8 mouse cellular contexts compared by ENCODE assay signal in the genomic region with DNA sequence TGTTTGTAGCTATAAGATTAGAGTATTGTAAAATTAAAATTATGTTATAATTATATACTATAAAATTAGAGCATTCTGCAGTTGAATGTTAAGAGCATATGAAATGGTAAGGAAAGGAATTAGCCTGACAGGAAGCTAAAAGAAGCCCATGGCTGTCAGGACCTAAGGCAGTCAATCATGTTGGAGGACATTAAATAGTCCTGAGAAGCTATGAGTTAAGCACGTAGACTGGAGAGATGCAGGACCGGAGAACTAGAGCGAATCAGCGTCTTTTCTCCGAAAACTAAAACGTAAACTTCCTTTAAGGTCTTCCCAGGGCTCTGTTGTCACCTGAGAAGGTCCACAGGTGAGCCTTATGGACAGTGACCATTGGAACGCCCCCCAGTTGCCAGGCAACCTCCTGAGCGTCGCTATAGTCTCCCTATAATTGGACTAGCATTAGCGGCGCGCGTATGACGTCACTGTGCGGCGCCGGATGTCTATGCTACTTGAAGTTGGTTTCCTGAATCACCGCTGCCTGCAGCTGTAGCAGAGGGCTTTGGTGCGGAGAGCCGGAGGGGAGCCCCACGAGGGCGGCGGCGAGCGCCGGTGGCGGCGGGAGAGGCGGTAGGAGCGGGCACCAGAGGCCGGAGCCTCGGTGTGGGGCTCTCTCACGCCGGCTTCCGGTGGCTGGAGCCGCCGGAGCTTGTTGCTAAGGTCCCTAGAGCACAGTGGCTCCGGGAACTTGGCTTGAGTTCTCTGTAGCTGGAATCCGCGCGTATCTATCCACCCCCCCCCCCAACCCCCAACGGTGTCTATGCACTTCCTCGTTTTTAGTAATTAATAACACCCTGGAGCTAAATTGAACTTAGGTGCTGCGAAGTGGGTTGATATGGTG. TPM values are rescaled to one million over a fixed set of nuclear protein-coding genes. Genes with fewer than 3 reads are reported as not detected.
A peak's percentile ranks its signal among the peaks of the same experiment; 100 is the strongest.
DNase-seq lines count a peak whose midpoint lies in the region; ATAC-seq lines count a peak whose summit lies in the region.

No protein-coding gene starts in this region.

- peak overlapping the region; percentile 55; the same call in 1 of the 2 replicates for H3K27ac ChIP-seq in hindbrain, embryonic 14.5 days

- H3K4me2 ChIP-seq in hindbrain, embryonic 14.5 days (replicated peaks) = peak overlapping the region; percentile 64

- no peaks in the 10 kb centered on the region for H3K27me3 ChIP-seq in hindbrain, embryonic 14.5 days (ENCODE audit: control insufficient read depth, insufficient read depth, low read length)

- peak overlapping the region; percentile 76 for H3K4me3 ChIP-seq in hindbrain, embryonic 14.5 days (replicated peaks; ENCODE audit: low read length)

- H3K9me3 ChIP-seq in hindbrain, embryonic 14.5 days (ENCODE audit: control insufficient read depth, low read length) = no peaks in the 10 kb centered on the region

- under 1% methylated on average over 44 of the region's 44 CpGs for WGBS in hindbrain, embryonic 14.5 days

- peak overlapping the region; percentile 68 for H3K9ac ChIP-seq in hindbrain, embryonic 14.5 days

- DNase-seq in R1 (ENCODE audit: low read depth, low spot score) = peak; percentile 95
- peak; percentile 96 for DNase-seq in cerebellum, postnatal 25 days
- peak; percentile 93 to 95 for DNase-seq in frontal cortex, postnatal 25 days (ENCODE audit: low spot score in 2 of 2)
- peak; percentile 99 for DNase-seq in hindbrain, embryonic 14.5 days (ENCODE audit: low spot score)
- peak; percentile 94 to 95 for DNase-seq in layer of hippocampus, postnatal 36 days
- DNase-seq in lung, postnatal 36 days = peak; percentile 98
- peak; percentile 96 for DNase-seq in retina, postnatal 1 day
- peak; percentile 87 to 93 for DNase-seq in urinary bladder, adult 18-20 months (ENCODE audit: low spot score in 2 of 2)

- H3K36me3 ChIP-seq in hindbrain, embryonic 14.5 days (replicated peaks; ENCODE audit: control insufficient read depth, insufficient read depth) = peaks cover 21% of the 10 kb centered on the region

- H3K4me1 ChIP-seq in hindbrain, embryonic 14.5 days (replicated peaks; ENCODE audit: control insufficient read depth, insufficient read depth, low read length) = peaks cover 6% of the 10 kb centered on the region; the same call in 1 of the 2 replicates

- peak; percentile 100 for ATAC-seq in hindbrain, embryonic 14.5 days (ENCODE audit: low FRiP score)

RNA-seq across cellular contexts. Expression of a gene that starts 44.4 kb away (rescaled TPM):
- 17.1 and 17.4 TPM in 2 replicates for polyA plus RNA-seq in hindbrain, embryonic 14.5 days (2014; fragmentation: Nextera tagmentation; extraction: Ambion mirVana)
- 10 to 100 TPM; 17.1 to 22.7 TPM for total RNA-seq in layer of hippocampus, postnatal 36 days (2021)

Comparison
In these comparisons a context has a peak if more than half of its experiments do, and no peak if none do; other contexts are left out.
1. Peak in every context shown above with its lines: DNase-seq, ATAC-seq, H3K4me3 ChIP-seq and H3K27ac ChIP-seq.